ENCODE assay signal across 9 mouse cellular contexts in genomic region chr13:51753802-51754444, GRCm38 (mm10). TPM values are rescaled to one million over a fixed set of nuclear protein-coding genes. Genes with fewer than 3 reads are reported as not detected.
A peak's percentile ranks its signal among the peaks of the same experiment; 100 is the strongest.
DNase-seq lines count a peak whose midpoint lies in the region; ATAC-seq and TF ChIP-seq lines count a peak whose summit lies in the region.
"Had no signal": no experiment of that assay in that cellular context is flagged by ENCODE, and none has a peak within 500 bp of the region (broad histone marks: within the 10 kb centered on the region; RNA-seq: fewer than 3 reads in every experiment).

No protein-coding gene starts in this region.

- H3K27me3 ChIP-seq in midbrain, postnatal 0 days (ENCODE audit: insufficient read depth, low read length): no peaks in the 10 kb centered on the region
- H3K27me3 ChIP-seq: lung, embryonic 15.5 days had no signal

- peaks cover 3% of the 10 kb centered on the region; the same call in 1 of the 2 replicates for H3K4me1 ChIP-seq in midbrain, postnatal 0 days (ENCODE audit: insufficient read depth, low read length)
- peaks cover 6% of the 10 kb centered on the region for H3K4me1 ChIP-seq in lung, adult 2 months (ENCODE audit: control insufficient read depth, insufficient read depth, low read length)

- no peaks in the 10 kb centered on the region for H3K36me3 ChIP-seq in midbrain, postnatal 0 days (ENCODE audit: insufficient read depth, low read length)
- H3K36me3 ChIP-seq: lung, embryonic 15.5 days had no signal

- WGBS in midbrain, postnatal 0 days: 56% methylated on average over 5 of the region's 5 CpGs
- 84% methylated on average over 5 of the region's 5 CpGs for WGBS in lung, adult 2 months

- no peak overlapping the region for H3K4me2 ChIP-seq in midbrain, postnatal 0 days (ENCODE audit: low read depth, low read length, poor library complexity, severe bottlenecking)
- H3K4me2 ChIP-seq: lung, embryonic 15.5 days had no signal

- DNase-seq in gastrocnemius, adult 2 months: no peak
- no peak for DNase-seq in gastrocnemius, adult 18-20 months (ENCODE audit: low spot score)
- DNase-seq in A20 (ENCODE audit: low read depth, low spot score): peak; percentile 89
- peak; percentile 28 for DNase-seq in brain, embryonic 14.5 days (ENCODE audit: low read depth)
- no peak for DNase-seq in midbrain, postnatal 0 days (ENCODE audit: low spot score)
- no peak for DNase-seq in right cerebral cortex, postnatal 14 days
- DNase-seq in adrenal gland, postnatal 25 days: no peak
- no peak for DNase-seq in lung, adult 2 months

- TF ChIP-seq CTCF in gastrocnemius, adult 2 months (IDR thresholded peaks at IDR 0.05): no peak
- TF ChIP-seq CTCF in brain, embryonic 14.5 days (IDR thresholded peaks at IDR 0.05; ENCODE audit: borderline replicate concordance, extremely low read depth, insufficient read depth, insufficient read length): no peak
- no peak for TF ChIP-seq CTCF in midbrain, postnatal 0 days (IDR thresholded peaks at IDR 0.05)
- no peak for TF ChIP-seq CTCF in lung, adult 2 months (IDR thresholded peaks at IDR 0.05; ENCODE audit: insufficient read depth, low read length)

- intact Hi-C loops in gastrocnemius, adult 2 months (cut with DNase I): no loop called here

- TF ChIP-seq POLR2A in brain, embryonic 14.5 days (IDR thresholded peaks at IDR 0.05; ENCODE audit: borderline replicate concordance, extremely low read depth, insufficient read depth, insufficient read length, poor library complexity, severe bottlenecking): no peak
- TF ChIP-seq POLR2A in lung, adult 2 months (IDR thresholded peaks at IDR 0.05; ENCODE audit: borderline replicate concordance, extremely low read depth, low read depth, low read length): no peak

- no peaks in the 10 kb centered on the region for H3K9me3 ChIP-seq in midbrain, postnatal 0 days (ENCODE audit: low read length)
- H3K9me3 ChIP-seq: lung, embryonic 15.5 days had no signal

- H3K9ac ChIP-seq in midbrain, postnatal 0 days (replicated peaks; ENCODE audit: low read length, poor library complexity, severe bottlenecking): no peak overlapping the region
- H3K9ac ChIP-seq: lung, embryonic 15.5 days had no signal

- peak overlapping the region; percentile 24; the same call in 1 of the 2 replicates for H3K27ac ChIP-seq in gastrocnemius, adult 2 months
- peak overlapping the region; percentile 9; the same call in 1 of the 2 replicates for H3K27ac ChIP-seq in midbrain, postnatal 0 days (ENCODE audit: low read depth, low read length)
- H3K27ac ChIP-seq: lung, embryonic 15.5 days had no signal

- no peak for ATAC-seq in midbrain, postnatal 0 days (ENCODE audit: low FRiP score)

- no peak overlapping the region for H3K4me3 ChIP-seq in gastrocnemius, adult 2 months
- no peak overlapping the region for H3K4me3 ChIP-seq in midbrain, postnatal 0 days (ENCODE audit: low read depth, low read length)
- no peak overlapping the region for H3K4me3 ChIP-seq in lung, adult 2 months (replicated peaks; ENCODE audit: extremely low read depth, low read depth, low read length)
- H3K4me3 ChIP-seq: lung, embryonic 15.5 days had no signal

RNA-seq across cellular contexts. Expression of gene Sema4d, which starts 39.6 kb away (rescaled TPM):
- total RNA-seq in gastrocnemius, adult 2 months (2021): 100 to 1,000 TPM; 110 to 132 TPM
- total RNA-seq in gastrocnemius, adult 18-20 months (2021): 100 to 1,000 TPM; 118 to 125 TPM
- 20.4 and 25.6 TPM in 2 replicates for polyA plus RNA-seq in brain, embryonic 14.5 days (2012; rRNA removed)
- total RNA-seq in midbrain, postnatal 0 days (2014; rRNA removed): 19.3 and 19.8 TPM in 2 replicates
- polyA plus RNA-seq in midbrain, postnatal 0 days (2015; fragmentation: Nextera tagmentation; extraction: Ambion mirVana): 13.6 and 13.7 TPM in 2 replicates
- total RNA-seq in adrenal gland, postnatal 25 days (2021): 15.4 and 22.0 TPM in 2 replicates
- polyA plus RNA-seq in lung, adult 2 months (2012; rRNA removed): 15.0 and 23.3 TPM in 2 replicates

Comparison
In these comparisons a context has a peak if more than half of its experiments do, and no peak if none do; other contexts are left out.
1. DNase-seq: peak in A20 (single experiment) and brain, embryonic 14.5 days (single experiment); none in gastrocnemius, adult 2 months (single experiment), gastrocnemius, adult 18-20 months (single experiment), midbrain, postnatal 0 days (single experiment), right cerebral cortex, postnatal 14 days (single experiment), adrenal gland, postnatal 25 days (single experiment) and lung, adult 2 months (single experiment).